Mouse (Mus musculus) telencephalon, adult 2 months (tissue): ENCODE results near the gene Dglucy.

Experiments used
- DNase-seq: peaks from one replicate; pipeline ENCODE4 v3.0.0-alpha.2; 2011; ENCODE audit warnings: low read depth, low spot score

The Dglucy gene

GRCm38 (mm10) chr12:100878556-100878955, 99.7 kb downstream of the Dglucy start:
- no peak for DNase-seq

- no peak for DNase-seq
Observed at GRCm38 (mm10) chr12:100883168-100883567, 104.3 kb downstream of the Dglucy start.

GRCm38 (mm10) chr12:100885585-100885984, 106.7 kb downstream of the Dglucy start:
- DNase-seq, result no peak

- DNase-seq, result no peak
Observed at GRCm38 (mm10) chr12:100886877-100887276, 108.0 kb downstream of the Dglucy start.

GRCm38 (mm10) chr12:100887801-100888258, 109.0 kb downstream of the Dglucy start:
- DNase-seq, result peak; percentile 89

- DNase-seq, result no peak
Observed at GRCm38 (mm10) chr12:100890548-100890947, 111.7 kb downstream of the Dglucy start.

- no peak for DNase-seq
Observed at GRCm38 (mm10) chr12:100895504-100895903, 116.6 kb downstream of the Dglucy start.

- no peak for DNase-seq
Observed at GRCm38 (mm10) chr12:100896661-100897060, 117.8 kb downstream of the Dglucy start.

GRCm38 (mm10) chr12:100897736-100898650, 119.1 kb downstream of the Dglucy start:
- DNase-seq, result no peak

- no peak for DNase-seq
Observed at GRCm38 (mm10) chr12:100899111-100899640, 120.3 kb downstream of the Dglucy start.

GRCm38 (mm10) chr12:100900901-100901300, 122.0 kb downstream of the Dglucy start:
- DNase-seq, result no peak

- DNase-seq, result no peak
Observed at GRCm38 (mm10) chr12:100901386-100901785, 122.5 kb downstream of the Dglucy start.

GRCm38 (mm10) chr12:100903761-100904160, 124.9 kb downstream of the Dglucy start:
- DNase-seq, result no peak

- no peak for DNase-seq
Observed at GRCm38 (mm10) chr12:100906861-100907260, 128.0 kb downstream of the Dglucy start.

- DNase-seq, result no peak
Observed at GRCm38 (mm10) chr12:100907598-100908297, 128.9 kb downstream of the Dglucy start, which contains the start of gene Gpr68. Gene Gpr68, minus strand, starts transcription at chr12:100908198.

GRCm38 (mm10) chr12:100908298-100909034, 129.6 kb downstream of the Dglucy start:
- DNase-seq, result no peak

- DNase-seq, result no peak
Observed at GRCm38 (mm10) chr12:100909765-100910164, 130.9 kb downstream of the Dglucy start.

- DNase-seq, result peak; percentile 48
Observed at GRCm38 (mm10) chr12:100910731-100911130, 131.9 kb downstream of the Dglucy start.

- no peak for DNase-seq
Observed at GRCm38 (mm10) chr12:100924646-100925339, 145.9 kb downstream of the Dglucy start.

GRCm38 (mm10) chr12:100925644-100926619, 147.1 kb downstream of the Dglucy start:
- DNase-seq, result peak; percentile 42
